Mouse (Mus musculus): Measurements from ENCODE around the gene Dnah7b.
"Not testable (repeated sequence)": the region's sequence is repeated elsewhere in the genome, so short reads cannot be mapped to it uniquely, and the experiment has no call there.

Gene Dnah7b

GRCm38 (mm10) chr1:46066015-46066414 is at the start of gene Dnah7b:
Gene Dnah7b, plus strand, starts transcription at chr1:46066315.
- no peak for DNase-seq (ENCODE audit: low read depth, low spot score)

GRCm38 (mm10) chr1:46018382-46018977 is 47.6 kb upstream of the Dnah7b start:
- DNase-seq (ENCODE audit: low read depth, low spot score): no peak

- no peak for DNase-seq (ENCODE audit: low read depth, low spot score)
Measured at GRCm38 (mm10) chr1:46022262-46022661, 43.9 kb upstream of the Dnah7b start.

- no peak for DNase-seq (ENCODE audit: low read depth, low spot score)
Measured at GRCm38 (mm10) chr1:46031993-46032555, 34.0 kb upstream of the Dnah7b start.

GRCm38 (mm10) chr1:46048188-46048587 is 17.9 kb upstream of the Dnah7b start:
- DNase-seq (ENCODE audit: low read depth, low spot score): no peak

- DNase-seq (ENCODE audit: low read depth, low spot score): peak; percentile 44
Measured at GRCm38 (mm10) chr1:46066484-46067251, 553 bp downstream of the Dnah7b start.

- DNase-seq (ENCODE audit: low read depth, low spot score): not testable (repeated sequence)
Measured at GRCm38 (mm10) chr1:46068787-46069186, 2.7 kb downstream of the Dnah7b start.

- DNase-seq (ENCODE audit: low read depth, low spot score): no peak
Measured at GRCm38 (mm10) chr1:46077891-46078290, 11.8 kb downstream of the Dnah7b start.

GRCm38 (mm10) chr1:46100484-46100883 is 34.4 kb downstream of the Dnah7b start:
- DNase-seq (ENCODE audit: low read depth, low spot score): no peak

- DNase-seq (ENCODE audit: low read depth, low spot score): not testable (repeated sequence)
Measured at GRCm38 (mm10) chr1:46112606-46113005, 46.5 kb downstream of the Dnah7b start.

- DNase-seq (ENCODE audit: low read depth, low spot score): not testable (repeated sequence)
Measured at GRCm38 (mm10) chr1:46117179-46117578, 51.1 kb downstream of the Dnah7b start.

- DNase-seq (ENCODE audit: low read depth, low spot score): no peak
Measured at GRCm38 (mm10) chr1:46128058-46128457, 61.9 kb downstream of the Dnah7b start.

- not testable (repeated sequence) for DNase-seq (ENCODE audit: low read depth, low spot score)
Measured at GRCm38 (mm10) chr1:46196835-46197234, 130.7 kb downstream of the Dnah7b start.

- DNase-seq (ENCODE audit: low read depth, low spot score): not testable (repeated sequence)
Measured at GRCm38 (mm10) chr1:46201169-46201568, 135.1 kb downstream of the Dnah7b start.

- DNase-seq (ENCODE audit: low read depth, low spot score): not testable (repeated sequence)
Measured at GRCm38 (mm10) chr1:46210014-46210588, 144.0 kb downstream of the Dnah7b start.

- not testable (repeated sequence) for DNase-seq (ENCODE audit: low read depth, low spot score)
Measured at GRCm38 (mm10) chr1:46222704-46223103, 156.6 kb downstream of the Dnah7b start.

GRCm38 (mm10) chr1:46226136-46226535 is 160.0 kb downstream of the Dnah7b start:
- DNase-seq (ENCODE audit: low read depth, low spot score): not testable (repeated sequence)

- DNase-seq (ENCODE audit: low read depth, low spot score): not testable (repeated sequence)
Measured at GRCm38 (mm10) chr1:46268841-46269240, 202.7 kb downstream of the Dnah7b start.

- no peak for DNase-seq (ENCODE audit: low read depth, low spot score)
Measured at GRCm38 (mm10) chr1:46271927-46272326, 205.8 kb downstream of the Dnah7b start.

- DNase-seq (ENCODE audit: low read depth, low spot score): not testable (repeated sequence)
Measured at GRCm38 (mm10) chr1:46278057-46278910, 212.2 kb downstream of the Dnah7b start.

- not testable (repeated sequence) for DNase-seq (ENCODE audit: low read depth, low spot score)
Measured at GRCm38 (mm10) chr1:46278911-46279565, 212.9 kb downstream of the Dnah7b start.
